Mouse (Mus musculus) neural tube, embryonic 10.5 days (tissue): ENCODE results near the gene Bik.

Experiments
- DNase-seq: peaks from one replicate; pipeline ENCODE4 v3.0.0-alpha.2; 2017; ENCODE audit warnings: low spot score; ENCODE audit errors: extremely low spot score

Bik gene

GRCm38 (mm10) chr15:83546029-83546428 lies 19.4 kb downstream of the Bik start:
- no peak for DNase-seq

GRCm38 (mm10) chr15:83547144-83547543 lies 20.5 kb downstream of the Bik start:
- DNase-seq = no peak

DNA sequence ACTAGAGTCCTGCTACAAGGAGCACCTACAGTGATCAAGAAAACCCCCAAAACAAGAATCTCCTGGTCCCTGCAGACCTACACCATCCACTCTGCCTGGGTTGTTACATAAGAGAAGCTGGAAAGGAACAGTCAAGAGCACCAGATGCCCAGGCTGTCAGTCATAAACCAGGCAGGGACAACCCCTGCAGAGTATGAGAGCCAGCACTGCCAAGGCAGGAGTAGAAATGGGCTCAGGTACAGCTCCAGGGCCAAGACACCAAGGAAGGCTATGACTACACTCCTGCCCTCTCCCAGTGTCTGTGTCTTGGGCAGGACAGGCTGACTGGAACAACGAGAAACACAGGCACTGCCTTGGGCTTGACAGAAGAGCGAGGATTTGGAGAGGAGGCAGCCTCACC lies 23.5 kb downstream of the Bik start:
- DNase-seq = no peak

GRCm38 (mm10) chr15:83553831-83554230 lies 27.2 kb downstream of the Bik start:
- DNase-seq = no peak

GRCm38 (mm10) chr15:83555161-83555974 lies 28.7 kb downstream of the Bik start:
- DNase-seq = peak; percentile 88

DNA sequence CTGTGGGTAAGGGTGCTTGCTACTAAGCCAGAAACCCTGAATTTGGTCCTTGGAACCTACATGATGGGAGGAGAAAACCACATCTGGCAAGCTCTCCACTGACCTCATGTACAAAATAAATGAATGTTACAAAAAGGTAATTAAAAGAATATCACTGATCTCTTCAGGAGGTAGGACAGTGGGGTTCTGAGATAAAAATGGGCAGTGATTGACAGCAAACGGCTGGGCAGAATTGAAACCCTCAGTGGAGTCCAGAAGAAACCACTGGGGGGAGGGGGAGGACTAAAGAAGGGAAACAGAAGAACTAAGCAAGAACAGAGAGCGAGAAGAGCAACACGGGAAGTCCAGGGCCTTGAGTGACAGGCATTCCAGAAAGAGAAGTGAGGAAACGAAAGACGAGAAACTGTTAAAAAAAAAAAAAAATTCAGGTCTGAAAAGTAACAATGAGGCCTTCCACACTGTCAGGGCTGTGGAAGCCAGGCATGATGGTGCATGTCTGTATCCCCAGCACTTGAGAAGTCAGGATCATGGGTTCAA lies 34.3 kb downstream of the Bik start:
- no peak for DNase-seq

- DNase-seq = peak; percentile 19
These were observed 36.1 kb downstream of the Bik start for GRCm38 (mm10) chr15:83562626-83563270.

DNA sequence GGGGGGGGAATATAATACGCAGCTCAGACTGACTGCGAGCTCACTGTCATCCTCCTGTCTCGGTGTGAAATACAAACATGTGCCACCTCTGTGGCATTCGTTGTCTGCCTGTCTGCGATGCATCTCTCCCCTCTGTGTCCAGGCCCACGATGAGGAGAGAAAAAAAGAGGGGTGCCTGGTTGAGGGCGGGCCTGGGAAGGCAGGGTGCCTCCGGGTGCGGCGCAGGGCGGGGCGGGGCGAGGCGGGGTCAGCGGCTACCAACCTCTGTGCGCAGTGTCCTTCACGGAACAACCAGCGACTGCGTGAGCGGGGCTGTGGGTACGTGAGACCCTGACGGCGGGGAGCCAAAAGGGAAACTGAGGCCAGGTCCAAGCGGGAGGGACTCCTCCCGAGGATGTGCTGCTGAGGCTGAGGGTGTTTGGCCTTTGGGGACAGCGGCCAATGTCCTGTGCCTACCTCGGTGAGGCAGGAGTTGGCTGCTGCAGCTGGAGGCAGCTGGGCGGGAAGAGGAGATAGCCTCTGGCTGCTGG lies 36.7 kb downstream of the Bik start, which contains the start of the genes Tspo and Mcat:
Gene Tspo, plus strand, starts transcription at position 266 of the 530 bp plus-strand sequence.
Gene Mcat, minus strand, starts transcription at position 461 of the 530 bp plus-strand sequence.
- DNase-seq = no peak

DNA sequence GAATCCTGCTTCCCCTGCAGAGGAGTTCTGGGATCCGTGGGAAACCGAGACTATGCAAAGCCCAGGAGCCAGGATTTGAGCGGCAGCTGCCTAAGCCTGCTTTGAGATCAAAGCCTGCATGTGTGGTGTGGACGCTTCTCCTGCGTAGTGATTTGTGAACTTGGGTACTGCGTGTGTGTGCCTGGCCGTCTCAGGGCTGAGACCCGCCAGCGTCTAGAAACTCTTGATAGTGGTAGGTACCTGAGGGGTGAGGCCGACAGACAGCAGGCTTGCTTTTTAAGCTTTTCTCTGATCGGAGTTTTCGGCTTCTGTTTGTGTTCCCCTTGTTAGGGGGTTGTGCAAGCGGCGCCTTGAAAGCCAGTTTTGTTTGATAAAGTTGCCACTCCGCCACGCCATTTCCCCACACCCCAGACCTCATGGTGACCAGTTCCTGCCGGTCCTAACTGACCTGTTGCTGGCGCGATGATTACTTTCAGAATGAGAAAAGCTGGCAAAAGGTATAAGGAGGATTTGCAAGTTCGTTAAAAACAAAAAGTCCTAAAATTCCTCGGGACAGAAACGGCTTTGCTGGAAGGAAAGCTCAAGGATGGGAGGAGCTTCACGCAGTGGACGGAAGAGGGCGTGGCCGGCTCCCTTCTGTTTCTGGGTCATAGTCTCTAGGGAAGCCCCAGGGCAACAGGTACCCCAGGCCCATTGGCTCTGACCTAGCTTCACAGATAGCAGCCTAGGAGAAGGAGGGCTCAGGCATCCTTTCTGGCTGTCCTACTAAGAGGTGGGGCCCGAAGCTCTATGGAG lies 37.4 kb downstream of the Bik start:
- DNase-seq = peak; percentile 67

DNA sequence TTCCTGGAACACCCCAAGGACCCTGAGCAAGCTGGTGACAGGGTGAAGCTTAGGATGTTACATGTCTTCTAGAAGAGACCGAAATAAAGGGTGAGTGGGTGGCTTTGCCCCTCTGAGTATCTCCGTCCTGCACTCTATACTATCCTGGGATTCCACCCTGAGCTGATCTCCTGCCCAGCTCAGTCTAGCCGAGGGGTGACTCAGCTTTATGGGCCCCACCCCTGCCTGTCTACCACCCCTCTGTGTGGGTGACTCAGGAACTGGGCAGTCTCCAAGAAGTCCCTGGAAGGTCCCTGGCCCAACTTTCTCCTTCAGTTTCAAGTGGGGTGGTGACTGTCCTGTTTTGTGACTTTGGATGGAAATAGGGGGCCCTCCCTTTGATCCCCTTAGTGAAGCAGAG lies 38.8 kb downstream of the Bik start:
- DNase-seq = no peak

DNA sequence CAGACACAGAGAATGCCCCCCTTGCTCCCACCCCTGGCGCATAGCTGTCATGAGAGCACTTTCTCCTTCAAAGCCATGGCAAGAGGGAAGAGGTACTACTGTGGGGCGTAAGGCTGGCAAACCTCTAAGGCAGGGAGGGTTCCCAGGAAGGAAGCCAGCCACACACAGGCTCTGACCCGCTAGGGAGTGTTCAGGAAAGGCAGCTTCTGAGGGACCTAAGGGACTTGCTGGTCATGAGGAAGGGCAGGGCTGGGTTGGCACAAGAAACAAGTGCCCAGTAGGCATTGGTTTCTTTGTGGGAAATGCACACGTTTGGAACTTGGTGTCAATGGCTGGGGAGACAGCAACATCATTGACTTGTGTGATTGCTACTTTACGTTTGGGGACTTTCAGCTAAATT lies 39.3 kb downstream of the Bik start:
- no peak for DNase-seq

- DNase-seq = no peak
These were observed 41.1 kb downstream of the Bik start for GRCm38 (mm10) chr15:83567728-83568127.

GRCm38 (mm10) chr15:83568544-83568943 lies 41.9 kb downstream of the Bik start:
- no peak for DNase-seq

- DNase-seq = no peak
These were observed 43.0 kb downstream of the Bik start for GRCm38 (mm10) chr15:83569682-83570081.

- DNase-seq = no peak
These were observed 44.0 kb downstream of the Bik start for GRCm38 (mm10) chr15:83570641-83571040.

DNA sequence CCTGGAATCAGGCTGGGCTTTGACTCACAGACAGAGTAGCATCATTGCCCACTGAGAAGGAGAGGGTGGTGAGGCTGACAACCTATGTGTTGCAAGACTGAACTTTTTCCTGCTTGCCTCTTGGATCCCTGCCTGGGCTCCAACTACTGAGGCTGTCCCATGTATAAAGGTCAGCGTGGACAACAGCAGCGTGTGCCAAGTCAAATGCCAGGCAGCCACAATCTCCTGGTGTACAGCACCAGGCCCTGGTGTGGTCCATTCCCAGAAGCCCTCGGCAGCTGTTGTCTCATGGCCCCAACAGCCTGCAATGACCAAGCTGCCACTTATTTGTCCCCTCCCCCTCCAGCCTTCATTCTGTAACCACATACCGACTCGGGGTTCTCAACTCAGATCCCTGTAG lies 45.0 kb downstream of the Bik start:
- no peak for DNase-seq

GRCm38 (mm10) chr15:83572132-83572531 lies 45.5 kb downstream of the Bik start:
- DNase-seq = no peak

- DNase-seq = no peak
These were observed 46.9 kb downstream of the Bik start for GRCm38 (mm10) chr15:83573606-83574005.

GRCm38 (mm10) chr15:83574731-83575351 lies 48.2 kb downstream of the Bik start:
- DNase-seq = no peak

DNA sequence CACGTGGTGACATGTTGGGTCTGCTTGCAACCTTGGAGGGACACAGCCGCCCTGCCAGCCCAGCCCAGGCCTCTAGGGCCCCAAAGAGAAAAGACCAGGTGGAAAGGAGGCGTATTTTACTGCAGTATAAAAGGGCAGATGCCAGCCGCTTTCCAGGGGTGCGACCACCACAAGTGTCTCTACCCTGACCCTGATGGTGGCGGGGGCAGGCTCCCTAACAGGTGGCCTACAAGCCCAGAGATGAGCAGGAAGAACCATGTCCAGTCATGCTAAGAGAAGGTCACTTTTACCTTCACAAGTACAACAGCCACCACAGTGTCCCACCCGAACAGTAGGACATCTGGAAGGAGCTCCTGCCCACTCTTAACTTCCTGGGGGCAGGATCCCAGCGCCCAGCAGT lies 48.9 kb downstream of the Bik start:
- DNase-seq = no peak

DNA sequence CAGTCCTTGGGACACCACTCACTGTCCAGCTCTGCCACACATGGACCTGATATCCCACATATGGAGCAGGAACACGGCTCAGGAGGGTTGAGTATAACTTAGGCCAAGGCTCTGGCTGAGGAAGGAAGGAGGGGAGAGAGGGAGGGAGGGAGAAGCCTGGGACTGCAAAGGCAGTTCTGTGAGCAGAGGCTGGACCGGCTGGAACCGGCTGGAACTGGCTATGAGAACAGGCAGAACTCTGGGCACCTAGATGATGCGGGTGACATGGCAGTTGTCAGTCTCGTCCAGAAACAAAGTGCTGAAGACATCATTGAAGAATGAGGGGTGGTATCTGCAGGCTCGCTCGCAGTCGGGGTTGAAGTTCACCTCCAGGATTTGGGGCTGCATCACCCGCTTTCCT lies 50.0 kb downstream of the Bik start:
- DNase-seq = no peak
